Mouse (Mus musculus): ENCODE results near the gene Etnk2.

GRCm38 (mm10) chr1:133397094-133397482, 33.7 kb downstream of the Etnk2 start:
- TF ChIP-seq CTCF (conservative IDR thresholded peaks at IDR 0.05; ENCODE audit: low read length), result no peak
- TF ChIP-seq POU5F1 (IDR thresholded peaks at IDR 0.05; ENCODE audit: borderline replicate concordance, low read length), result no peak

All from E14TG2a.4 (cell line).